Mouse (Mus musculus): Measurements from ENCODE around the gene Hao2. TPM values are rescaled to one million over a fixed set of nuclear protein-coding genes. Genes with fewer than 3 reads are reported as not detected.

The Hao2 gene
- total RNA-seq, 1 experiment from 2014 or later = not detected

DNA sequence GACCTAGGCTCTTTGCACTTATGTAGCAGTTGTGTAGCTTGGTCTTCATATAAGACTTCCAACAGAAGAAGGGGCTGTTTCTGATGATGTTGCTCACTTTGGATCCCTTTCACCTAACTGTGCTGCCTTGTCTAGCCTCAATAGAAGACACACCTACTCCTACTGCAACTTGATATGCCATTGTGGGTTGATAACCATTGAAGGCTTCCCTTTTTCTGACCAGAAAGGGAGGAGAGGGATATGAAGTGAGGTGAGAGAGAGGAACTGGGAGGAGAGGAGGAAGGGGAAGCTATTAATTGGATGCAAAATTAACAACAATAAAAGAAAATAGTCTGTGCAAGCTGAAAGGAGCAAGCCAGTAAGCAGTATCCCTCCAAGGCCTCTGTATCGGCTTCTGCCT, 30.2 kb downstream of the Hao2 start:
- ATAC-seq (ENCODE audit: extremely low read depth, insufficient number of reproducible peaks, low FRiP score, poor library complexity, severe bottlenecking) = no peak

DNA sequence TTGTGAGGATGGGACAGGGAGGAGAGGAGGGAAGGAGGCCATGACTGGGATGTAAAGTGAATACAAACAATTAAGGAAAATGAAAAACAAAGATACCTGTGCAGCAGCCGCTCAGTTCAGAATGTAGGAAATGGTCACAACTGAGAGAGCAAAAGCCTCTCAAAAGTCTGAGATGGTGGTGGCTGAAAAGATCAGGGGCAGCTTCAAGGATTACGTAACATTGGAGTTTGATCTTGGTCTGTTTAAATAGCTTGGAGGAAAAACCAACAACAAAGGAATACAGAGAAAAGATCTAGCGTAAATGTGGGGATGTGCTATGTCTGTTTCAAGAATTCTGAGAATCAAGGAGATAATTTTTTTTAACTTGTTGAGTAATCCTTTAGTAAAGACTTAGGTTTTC, 33.5 kb downstream of the Hao2 start, which contains the start of gene Hsd3b1:
Hsd3b1 (minus strand) TSS at position 219 of the 400 bp plus-strand sequence.
- ATAC-seq (ENCODE audit: extremely low read depth, insufficient number of reproducible peaks, low FRiP score, poor library complexity, severe bottlenecking) = no peak

DNA sequence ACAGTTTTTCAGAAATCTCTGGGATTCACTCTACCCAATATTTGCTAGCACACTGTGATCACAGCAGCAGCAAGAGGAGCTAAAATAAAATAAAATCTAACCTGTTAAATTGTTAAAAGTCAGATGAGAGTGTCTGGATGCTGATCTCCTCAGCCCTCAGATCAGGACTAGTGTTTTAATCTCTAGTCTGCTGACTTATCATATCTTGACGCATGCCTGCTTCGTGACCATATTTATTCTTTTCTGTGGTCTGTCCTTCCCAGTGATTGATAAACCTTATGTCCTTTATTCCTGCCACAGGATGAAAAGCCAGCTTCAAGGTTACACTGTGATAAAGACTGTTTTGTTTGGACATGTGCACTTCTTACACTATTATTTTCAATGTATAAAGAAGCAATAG, 35.0 kb downstream of the Hao2 start:
- ATAC-seq (ENCODE audit: extremely low read depth, insufficient number of reproducible peaks, low FRiP score, poor library complexity, severe bottlenecking) = no peak

DNA sequence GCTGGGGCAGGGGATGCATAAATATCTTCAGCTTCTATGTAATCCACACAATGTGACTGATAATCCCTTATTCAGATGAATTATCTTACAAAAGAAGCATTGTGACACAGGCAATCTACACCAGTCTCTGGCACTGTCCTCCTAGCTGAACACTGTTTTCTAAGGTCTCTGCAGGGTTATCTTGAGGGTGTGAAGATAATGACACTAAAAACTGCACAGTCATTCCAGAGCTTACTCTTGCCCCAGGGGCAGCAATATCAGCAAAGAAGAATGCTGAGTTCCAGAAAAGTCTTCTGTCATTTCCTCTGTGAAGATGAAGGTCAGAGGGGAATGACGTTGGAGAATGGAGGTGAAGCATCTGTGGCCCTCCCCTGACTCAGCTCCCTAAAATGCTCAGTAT, 36.1 kb downstream of the Hao2 start:
- no peak for ATAC-seq (ENCODE audit: extremely low read depth, insufficient number of reproducible peaks, low FRiP score, poor library complexity, severe bottlenecking)

DNA sequence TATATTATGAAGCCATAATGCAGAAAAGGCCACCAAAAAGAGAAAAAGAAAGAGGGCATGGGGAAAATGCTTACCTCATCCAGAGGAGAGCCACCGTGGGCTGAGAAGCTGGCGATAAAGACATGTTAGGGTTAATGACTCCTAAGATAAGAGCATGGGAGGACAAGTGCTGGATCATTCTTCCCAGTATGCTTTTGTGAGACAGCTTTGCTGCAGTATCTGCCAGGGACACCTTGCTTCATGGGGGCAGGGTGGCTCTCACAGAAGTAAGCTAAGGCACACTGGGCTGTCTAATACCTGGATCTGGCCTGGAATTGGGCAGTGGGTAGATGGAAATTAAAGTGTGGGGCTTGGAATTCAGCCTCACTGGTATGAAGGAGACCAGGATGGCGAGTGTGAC, 37.9 kb downstream of the Hao2 start:
- ATAC-seq (ENCODE audit: extremely low read depth, insufficient number of reproducible peaks, low FRiP score, poor library complexity, severe bottlenecking) = no peak

DNA sequence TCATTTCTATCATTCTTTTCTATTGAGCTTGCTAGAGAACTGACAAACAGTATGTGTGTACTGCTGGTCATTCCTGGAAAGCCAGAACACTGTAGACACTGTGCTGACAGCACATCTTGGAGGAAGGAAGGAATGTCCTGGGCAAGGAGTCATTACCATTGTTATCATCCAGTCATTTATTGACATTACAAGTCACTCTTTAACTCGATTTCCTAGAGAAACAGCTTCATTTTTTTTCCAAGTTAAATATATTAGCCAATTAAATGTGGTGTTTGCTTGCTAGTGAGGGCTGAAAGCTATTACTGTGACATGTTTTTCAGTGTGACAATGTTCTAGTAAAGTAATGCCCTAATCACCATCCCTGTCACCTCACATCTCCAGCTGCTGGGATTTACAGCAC, 39.4 kb downstream of the Hao2 start:
- ATAC-seq (ENCODE audit: extremely low read depth, insufficient number of reproducible peaks, low FRiP score, poor library complexity, severe bottlenecking) = no peak

DNA sequence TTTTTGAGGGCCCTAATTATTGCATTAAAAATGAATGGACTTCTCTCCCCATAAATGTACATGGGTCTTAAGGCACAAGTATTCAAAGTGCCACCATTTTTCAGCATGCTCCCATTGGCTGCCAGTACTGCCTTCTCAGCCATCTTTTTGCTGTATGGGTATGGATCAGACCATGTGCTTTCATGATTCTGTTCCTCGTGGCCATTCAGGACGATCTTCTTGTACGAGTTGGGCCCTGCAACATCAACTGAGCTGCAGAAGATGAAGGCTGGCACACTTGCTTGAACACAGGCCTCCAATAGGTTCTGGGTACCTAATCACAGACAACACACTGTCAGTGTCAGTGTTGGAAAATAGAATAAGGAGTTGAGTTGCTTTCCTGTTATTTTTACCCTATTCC, 40.0 kb downstream of the Hao2 start:
- no peak for ATAC-seq (ENCODE audit: extremely low read depth, insufficient number of reproducible peaks, low FRiP score, poor library complexity, severe bottlenecking)

DNA sequence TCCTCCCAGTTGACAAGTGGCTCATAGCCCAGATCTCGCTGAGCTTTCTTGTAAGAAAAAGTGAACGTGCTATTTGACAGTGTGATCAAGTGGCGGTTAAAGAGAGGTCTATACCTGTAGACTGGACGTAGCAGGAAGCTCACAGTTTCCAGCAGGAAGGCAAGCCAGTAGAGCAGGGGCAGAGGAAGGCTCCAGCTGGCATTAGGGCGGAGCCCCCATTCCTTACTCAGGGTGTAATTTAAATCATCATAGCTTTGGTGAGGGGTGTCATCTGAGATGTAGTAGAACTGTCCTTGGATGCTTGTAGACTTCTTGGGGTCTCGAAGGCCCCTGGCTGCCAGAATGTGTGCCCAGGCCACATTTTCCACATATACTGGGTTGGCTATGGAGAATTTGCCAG, 40.4 kb downstream of the Hao2 start:
- no peak for ATAC-seq (ENCODE audit: extremely low read depth, insufficient number of reproducible peaks, low FRiP score, poor library complexity, severe bottlenecking)

DNA sequence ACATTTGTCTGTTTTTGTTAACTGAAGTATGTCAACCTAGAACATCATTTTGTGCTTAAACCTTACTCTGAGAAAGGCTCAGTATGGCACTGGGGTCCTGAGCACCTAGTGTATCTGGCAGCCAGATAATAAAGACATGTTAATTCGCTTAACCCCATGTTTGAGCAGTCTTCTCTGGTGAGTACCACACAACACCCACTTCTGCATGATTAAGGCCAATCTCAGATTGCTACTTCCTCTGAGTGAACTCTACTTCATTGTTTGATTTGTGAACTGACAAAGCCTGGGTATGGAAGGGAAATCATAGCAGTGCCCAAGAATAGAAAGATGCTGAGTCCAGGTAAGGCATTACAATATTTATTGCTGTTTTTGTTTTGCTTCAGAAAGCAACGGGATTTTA, 41.2 kb downstream of the Hao2 start:
- ATAC-seq (ENCODE audit: extremely low read depth, insufficient number of reproducible peaks, low FRiP score, poor library complexity, severe bottlenecking) = no peak

DNA sequence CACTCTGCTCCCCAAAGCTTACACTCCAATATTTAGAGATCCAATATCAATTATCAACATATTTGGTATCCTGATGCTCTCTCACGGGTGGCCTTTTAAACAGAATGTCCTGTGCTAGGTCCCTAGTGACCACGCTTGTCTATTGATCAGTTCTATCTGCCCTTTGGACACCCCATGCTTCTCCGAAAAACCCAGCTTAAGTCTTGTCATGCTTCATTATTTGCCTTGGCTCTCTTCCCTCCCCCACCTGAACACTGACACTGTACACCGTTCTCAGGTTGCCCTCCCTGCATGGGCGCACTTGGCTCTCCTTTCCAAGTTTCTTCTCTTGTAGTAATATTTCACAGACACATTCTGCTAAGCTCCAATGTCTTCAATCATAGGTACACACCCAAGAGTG, 42.8 kb downstream of the Hao2 start:
- ATAC-seq (ENCODE audit: extremely low read depth, insufficient number of reproducible peaks, low FRiP score, poor library complexity, severe bottlenecking) = no peak

DNA sequence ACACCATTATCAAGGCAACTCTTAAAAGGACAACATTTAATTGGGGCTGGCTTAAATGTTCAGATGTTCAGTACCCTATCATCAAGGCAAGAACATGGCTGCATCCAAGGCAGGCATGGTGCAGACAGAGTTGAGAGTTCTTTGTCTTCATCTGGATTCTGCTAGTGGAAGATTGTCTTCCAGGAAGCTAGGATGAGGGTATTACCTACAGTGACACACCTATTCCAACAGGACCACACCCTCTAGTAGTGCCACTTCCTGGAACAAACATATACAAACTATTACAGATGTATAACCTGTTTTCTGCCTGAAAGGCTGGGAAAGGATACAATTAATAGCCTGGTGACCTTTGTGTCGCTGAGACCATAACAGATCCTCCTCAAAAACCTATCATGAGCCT, 44.1 kb downstream of the Hao2 start:
- no peak for ATAC-seq (ENCODE audit: extremely low read depth, insufficient number of reproducible peaks, low FRiP score, poor library complexity, severe bottlenecking)

Other genes with a start within 250 kb of the Hao2 start
- 0.12 TPM in 2 replicates for gene Hsd3b2, start 168.7 kb downstream of the Hao2 start, total RNA-seq (2017)
- gene Hsd3b3, start 130.1 kb downstream of the Hao2 start, total RNA-seq (2017) = not detected in 2 replicates
- not detected in 2 replicates for gene Hsd3b6, start 78.8 kb downstream of the Hao2 start, total RNA-seq (2017)
- not detected in 2 replicates for gene Hsd3b1, start 33.4 kb downstream of the Hao2 start, total RNA-seq (2017)
- gene Wars2, start 247.8 kb upstream of the Hao2 start, total RNA-seq (2017) = 4.5 and 6.4 TPM in 2 replicates